Mouse (Mus musculus) liver, embryonic 11.5 days (tissue): ENCODE results near the gene Slit3. TPM values are rescaled to one million over a fixed set of nuclear protein-coding genes. Genes with fewer than 3 reads are reported as not detected.

Experiments
- ATAC-seq: fragments of 200-750 bp; cut with Nextera tagmentation; replicated peaks from 2 replicates; pipeline ENCODE4 v1.8.0; 2017; ENCODE audit warnings: moderate number of reproducible peaks, mild to moderate bottlenecking, moderate TSS enrichment, moderate library complexity; ENCODE audit not compliant: low FRiP score
- DNase-seq: peaks from one replicate; pipeline ENCODE4 v3.0.0-alpha.2; 2017; ENCODE audit warnings: low spot score
- H3K27ac ChIP-seq: fragments of 300-500 bp; sonication (generic); 2 replicates; pipeline ENCODE4 v1.5.1; 2014; ENCODE audit warnings: mild to moderate bottlenecking, low read depth, low read length, control low read depth
- H3K27me3 ChIP-seq: fragments of 300-500 bp; sonication (generic); replicated peaks from 2 replicates; pipeline ENCODE4 v1.6.1; 2014; ENCODE audit warnings: low read length, mixed read lengths; ENCODE audit not compliant: control insufficient read depth, insufficient read depth
- H3K36me3 ChIP-seq: fragments of 300-500 bp; sonication (generic); 2 replicates; pipeline ENCODE4 v1.6.1; 2014; ENCODE audit warnings: mild to moderate bottlenecking, low read length, moderate library complexity, mixed read lengths; ENCODE audit not compliant: control insufficient read depth, insufficient read depth
- H3K4me1 ChIP-seq: fragments of 300-500 bp; sonication (generic); replicated peaks from 2 replicates; pipeline ENCODE4 v1.6.1; 2014; ENCODE audit warnings: low read length, mixed read lengths; ENCODE audit not compliant: control insufficient read depth, insufficient read depth
- H3K4me2 ChIP-seq: fragments of 300-500 bp; sonication (generic); 2 replicates; pipeline ENCODE4 v1.6.1; 2014; ENCODE audit warnings: mild to moderate bottlenecking, control low read depth, moderate library complexity
- H3K4me3 ChIP-seq: fragments of 300-500 bp; sonication (generic); 2 replicates; pipeline ENCODE4 v1.5.1; 2014; ENCODE audit warnings: low read depth, low read length, control low read depth
- H3K9ac ChIP-seq: fragments of 300-500 bp; sonication (generic); 2 replicates; pipeline ENCODE4 v1.6.1; 2014; ENCODE audit warnings: low read depth, low read length, control low read depth
- H3K9me3 ChIP-seq: fragments of 300-500 bp; sonication (generic); 2 replicates; pipeline ENCODE4 v1.6.1; 2016; ENCODE audit warnings: low read length, inconsistent platforms, mixed read lengths; ENCODE audit not compliant: control insufficient read depth
- WGBS: fragments of 180-500 bp; shearing (Covaris S2); extraction: QIAGEN DNeasy Blood & Tissue Kit; methylation state at CpG from one replicate; pipeline ENCODE4 v1.1.7; 2014; 5-methylcytosine and 5-hydroxymethylcytosine counted together
- polyA plus RNA-seq: library from polyadenylated mRNA; unstranded; fragments of >200 nt; fragmentation: Nextera tagmentation; extraction: Ambion mirVana; gene quantifications from 2 replicates; pipeline ENCODE4 v1.2.1, GENCODE M21; 2014

The Slit3 gene
- polyA plus RNA-seq, 1 experiment from 2014 or later, result 6.8 TPM

DNA sequence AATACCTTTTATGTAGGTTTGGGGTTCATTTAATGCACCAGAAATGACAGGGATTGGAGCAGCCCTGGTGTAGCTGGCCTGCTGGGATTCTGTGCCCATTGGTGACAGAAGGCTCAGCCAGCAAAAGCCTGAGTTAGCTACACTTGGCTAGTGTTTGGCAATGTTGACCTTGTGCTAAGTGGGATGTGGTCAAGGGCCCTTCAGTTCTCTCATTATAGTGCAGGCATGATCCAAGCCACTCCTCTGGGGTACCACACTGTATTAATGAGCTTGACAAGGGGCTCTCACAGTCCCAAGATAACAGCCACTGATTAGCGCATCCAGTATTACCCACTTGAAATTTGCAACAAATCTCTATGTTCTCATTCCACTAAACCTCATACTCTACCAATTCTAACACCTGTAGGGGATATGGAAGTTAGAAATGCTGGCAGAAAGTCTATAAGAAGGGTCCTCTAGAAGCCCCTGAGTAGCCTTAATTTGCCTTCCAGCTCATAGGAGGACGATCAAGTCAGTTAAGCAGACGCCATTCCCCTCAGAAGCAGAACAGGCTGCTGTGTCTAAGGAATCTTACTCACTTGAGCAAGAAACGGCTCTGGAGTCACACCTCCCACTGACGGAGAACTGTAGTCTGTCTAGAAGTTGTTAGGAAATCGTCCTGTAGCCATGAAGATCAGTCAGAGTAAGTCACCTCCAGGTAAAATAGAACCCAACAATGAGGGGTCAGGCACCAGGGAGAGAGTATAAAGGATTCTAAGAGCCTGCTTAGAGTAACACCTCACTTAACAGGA is 448.3 kb downstream of the Slit3 start:
- DNase-seq (no peak), ATAC-seq (no peak)
- Histone ChIP-seq H3K9me3 (no peaks in the 10 kb centered on the region), H3K36me3 (no peaks in the 10 kb centered on the region), H3K4me1 (no peaks in the 10 kb centered on the region; the same call in 1 of the 2 replicates), H3K4me3 (no peak overlapping the region), H3K9ac (no peak overlapping the region), H3K27ac (no peak overlapping the region), H3K4me2 (no peak overlapping the region), H3K27me3 (no peaks in the 10 kb centered on the region)
- 72% methylated on average over 6 of the region's 6 CpGs for whole genome bisulfite sequencing

DNA sequence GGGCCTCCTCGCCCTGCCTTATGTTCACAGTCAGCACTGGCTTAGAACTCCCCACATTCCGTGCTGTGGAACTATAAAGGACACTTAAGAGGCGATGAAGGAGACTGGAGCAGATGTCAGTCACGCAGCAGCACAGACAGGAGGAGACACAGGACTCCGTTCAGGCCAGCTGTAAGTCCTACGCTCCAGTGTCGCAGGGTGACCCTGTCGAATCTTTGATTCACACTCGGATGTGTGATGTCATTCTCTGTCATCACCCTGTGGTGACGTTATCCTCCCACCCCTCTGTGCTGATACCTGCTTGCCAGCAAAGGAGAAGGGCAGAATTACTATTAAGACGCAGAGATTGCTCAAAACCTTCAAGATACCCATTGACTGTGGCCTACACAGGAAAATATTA is 448.9 kb downstream of the Slit3 start:
- no peak overlapping the region for H3K27ac ChIP-seq
- DNase-seq (no peak), ATAC-seq (no peak)
- no peaks in the 10 kb centered on the region for H3K9me3 ChIP-seq
- no peak overlapping the region for H3K4me2 ChIP-seq
- 74% methylated on average over 11 of the region's 11 CpGs for WGBS
- no peak overlapping the region for H3K4me3 ChIP-seq
- H3K9ac ChIP-seq, result no peak overlapping the region
- H3K27me3 ChIP-seq, result no peaks in the 10 kb centered on the region
- no peaks in the 10 kb centered on the region for H3K36me3 ChIP-seq
- no peaks in the 10 kb centered on the region; the same call in 1 of the 2 replicates for H3K4me1 ChIP-seq

GRCm38 (mm10) chr11:35571910-35572309 is 450.9 kb downstream of the Slit3 start:
- ATAC-seq (no peak), DNase-seq (no peak)
- H3K36me3 ChIP-seq, result no peaks in the 10 kb centered on the region
- no peaks in the 10 kb centered on the region for H3K9me3 ChIP-seq
- H3K27me3 ChIP-seq, result no peaks in the 10 kb centered on the region
- H3K9ac ChIP-seq, result no peak overlapping the region
- H3K4me2 ChIP-seq, result no peak overlapping the region
- no peaks in the 10 kb centered on the region; the same call in 1 of the 2 replicates for H3K4me1 ChIP-seq
- H3K4me3 ChIP-seq, result no peak overlapping the region
- 78% methylated on average over 3 of the region's 3 CpGs for WGBS
- H3K27ac ChIP-seq, result no peak overlapping the region

GRCm38 (mm10) chr11:35578796-35579195 is 457.8 kb downstream of the Slit3 start:
- no peak overlapping the region for H3K9ac ChIP-seq
- no peak overlapping the region for H3K27ac ChIP-seq
- H3K36me3 ChIP-seq, result no peaks in the 10 kb centered on the region
- no peak for ATAC-seq
- H3K4me3 ChIP-seq, result no peak overlapping the region
- no peaks in the 10 kb centered on the region for H3K9me3 ChIP-seq
- 90% methylated on average over 10 of the region's 10 CpGs for WGBS
- H3K27me3 ChIP-seq, result no peaks in the 10 kb centered on the region
- H3K4me1 ChIP-seq, result no peaks in the 10 kb centered on the region
- H3K4me2 ChIP-seq, result no peak overlapping the region
- no peak for DNase-seq

DNA sequence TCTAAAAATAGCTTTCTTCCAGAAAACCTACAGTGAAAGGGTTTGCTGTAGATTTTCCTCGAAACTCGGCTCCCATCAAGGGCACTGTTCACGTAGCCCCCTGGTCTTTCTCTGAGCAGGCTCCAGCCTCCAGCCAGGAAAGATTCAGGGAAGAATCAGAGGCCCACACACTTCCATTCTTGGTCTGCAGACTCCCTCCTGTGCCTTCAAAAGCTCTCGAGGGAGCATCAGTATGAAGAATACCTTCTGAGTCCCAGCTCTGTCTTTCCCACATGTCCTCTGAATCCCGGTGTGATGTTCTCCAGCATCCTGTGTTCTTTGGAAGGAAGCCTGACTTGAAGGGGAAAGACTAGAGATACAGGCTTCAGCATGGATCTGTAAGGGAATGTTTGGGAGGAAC is 461.6 kb downstream of the Slit3 start:
- no peaks in the 10 kb centered on the region for H3K4me1 ChIP-seq
- no peaks in the 10 kb centered on the region for H3K36me3 ChIP-seq
- WGBS, result 72% methylated on average over 5 of the region's 5 CpGs
- no peak for ATAC-seq
- H3K4me2 ChIP-seq, result no peak overlapping the region
- H3K4me3 ChIP-seq, result no peak overlapping the region
- H3K27me3 ChIP-seq, result no peaks in the 10 kb centered on the region
- DNase-seq, result no peak
- H3K27ac ChIP-seq, result no peak overlapping the region
- no peaks in the 10 kb centered on the region for H3K9me3 ChIP-seq
- H3K9ac ChIP-seq, result no peak overlapping the region

DNA sequence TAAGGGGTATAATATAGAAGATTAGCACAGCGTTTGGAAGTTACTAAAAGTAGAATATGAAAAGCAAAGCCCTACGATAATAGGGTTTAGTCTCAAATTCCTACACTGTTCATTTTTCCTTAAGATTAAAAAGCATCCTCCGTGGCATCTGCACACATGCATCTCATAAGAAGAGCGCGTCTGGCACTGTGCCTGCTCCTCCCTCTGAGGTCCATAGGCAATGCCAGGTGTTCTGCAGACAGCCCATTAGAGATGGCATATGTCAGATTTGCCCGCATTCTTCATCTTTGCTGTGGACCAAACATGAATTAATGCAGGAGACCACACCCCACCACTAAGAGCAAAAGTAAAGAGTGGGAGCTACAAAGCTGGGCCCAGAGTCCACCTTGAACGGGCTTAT is 462.6 kb downstream of the Slit3 start:
- 86% methylated on average over 7 of the region's 7 CpGs for WGBS
- Histone ChIP-seq H3K9ac (no peak overlapping the region), H3K4me1 (no peaks in the 10 kb centered on the region), H3K36me3 (no peaks in the 10 kb centered on the region), H3K4me2 (no peak overlapping the region), H3K4me3 (no peak overlapping the region), H3K27me3 (no peaks in the 10 kb centered on the region), H3K9me3 (no peaks in the 10 kb centered on the region), H3K27ac (no peak overlapping the region)
- no peak for ATAC-seq
- DNase-seq, result no peak

DNA sequence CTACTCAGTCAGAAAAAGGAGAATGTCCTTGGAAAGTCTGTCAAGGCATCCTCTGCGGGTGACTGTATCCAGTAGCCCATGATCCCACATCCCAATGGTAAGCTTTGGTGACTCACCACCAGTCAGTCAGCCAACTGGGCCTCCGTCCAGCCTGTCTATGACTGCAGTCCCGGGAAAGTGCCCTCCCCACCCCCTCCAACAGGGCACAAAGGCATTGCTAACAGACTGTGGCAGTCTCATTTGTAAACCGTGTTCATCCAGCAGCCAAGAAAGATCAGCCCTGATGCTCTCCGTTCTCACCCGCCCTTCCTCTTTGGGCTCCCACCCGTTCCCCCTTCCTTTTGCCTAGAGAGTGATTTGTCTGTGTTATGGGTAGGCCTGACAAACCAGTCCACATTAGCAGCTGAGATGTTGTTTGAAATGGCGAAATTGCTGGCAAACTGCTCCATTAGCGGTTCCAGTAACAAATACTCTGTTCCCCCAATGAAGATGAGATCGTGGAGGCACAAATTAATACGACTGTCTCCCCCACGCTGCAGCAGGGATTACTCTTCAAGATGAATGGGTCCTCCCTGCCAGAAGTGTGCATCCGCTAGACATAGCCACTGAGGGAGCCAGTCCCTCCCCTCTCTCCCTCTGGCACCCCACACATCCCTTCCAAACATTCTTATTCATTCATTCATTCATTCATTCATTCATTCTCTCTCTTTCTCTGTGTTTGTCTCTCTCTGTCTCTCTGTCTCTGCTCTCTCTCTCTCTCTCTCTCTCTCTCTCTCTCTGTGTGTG is 466.3 kb downstream of the Slit3 start:
- H3K9ac ChIP-seq, result no peak overlapping the region
- H3K4me1 ChIP-seq, result no peaks in the 10 kb centered on the region
- WGBS, result 77% methylated on average over 13 of the region's 13 CpGs
- no peaks in the 10 kb centered on the region for H3K27me3 ChIP-seq
- no peaks in the 10 kb centered on the region for H3K9me3 ChIP-seq
- no peaks in the 10 kb centered on the region for H3K36me3 ChIP-seq
- H3K4me2 ChIP-seq, result no peak overlapping the region
- ATAC-seq (no peak), DNase-seq (no peak)
- no peak overlapping the region for H3K27ac ChIP-seq
- no peak overlapping the region for H3K4me3 ChIP-seq

GRCm38 (mm10) chr11:35589892-35590291 is 468.9 kb downstream of the Slit3 start:
- DNase-seq (no peak), ATAC-seq (no peak)
- Histone ChIP-seq H3K9ac (no peak overlapping the region), H3K27ac (no peak overlapping the region), H3K4me1 (no peaks in the 10 kb centered on the region), H3K9me3 (no peaks in the 10 kb centered on the region), H3K27me3 (no peaks in the 10 kb centered on the region), H3K4me3 (no peak overlapping the region), H3K4me2 (no peak overlapping the region), H3K36me3 (no peaks in the 10 kb centered on the region)
- WGBS, result 83% methylated on average over 7 of the region's 7 CpGs
